Mouse (Mus musculus) liver, embryonic 14.5 days (tissue): ENCODE results near the gene Ace. TPM values are rescaled to one million over a fixed set of nuclear protein-coding genes. Genes with fewer than 3 reads are reported as not detected.

Experiments used
- ATAC-seq: fragments of 200-750 bp; cut with Nextera tagmentation; 2 replicates; pipeline ENCODE4 v1.8.0; 2017; ENCODE audit warnings: moderate number of reproducible peaks, mild to moderate bottlenecking, moderate library complexity; ENCODE audit not compliant: insufficient read depth
- DNase-seq, 3 experiments: peaks; one replicate each; pipeline ENCODE4 v3.0.0-alpha.2; 2012 to 2013; ENCODE audit warnings: low read depth in 3 of 3, low spot score in 3 of 3
- H3K27ac ChIP-seq: fragments of 300-500 bp; sonication (generic); 2 replicates; pipeline ENCODE4 v1.5.1; 2014; ENCODE audit warnings: moderate library complexity, mild to moderate bottlenecking, control low read depth, inconsistent platforms
- H3K27me3 ChIP-seq: fragments of 300-500 bp; sonication (generic); 2 replicates; pipeline ENCODE4 v1.6.1; 2014; ENCODE audit warnings: mild to moderate bottlenecking, low read length, moderate library complexity; ENCODE audit not compliant: control insufficient read depth, insufficient read depth
- H3K36me3 ChIP-seq: fragments of 300-500 bp; sonication (generic); replicated peaks from 2 replicates; pipeline ENCODE4 v1.6.1; 2014; ENCODE audit warnings: low read depth; ENCODE audit not compliant: control insufficient read depth, insufficient read depth
- H3K4me1 ChIP-seq, 2 experiments: fragments of 200-500 bp in 1 of 2; fragments of 300-500 bp in 1 of 2; sonication (generic) in 1 of 2; replicated peaks; 2 replicates each; pipeline ENCODE4 v1.6.1; 2012 to 2014; ENCODE audit warnings: antibody characterized with exemption in 1 of 2, inconsistent platforms in 1 of 2, low read length in 1 of 2; ENCODE audit not compliant: control insufficient read depth in 2 of 2, insufficient read depth in 2 of 2
- H3K4me2 ChIP-seq: fragments of 300-500 bp; sonication (generic); 2 replicates; pipeline ENCODE4 v1.6.1; 2014; ENCODE audit warnings: low read depth, mild to moderate bottlenecking, control low read depth, moderate library complexity
- H3K4me3 ChIP-seq, 2 experiments: fragments of 200-500 bp in 1 of 2; fragments of 300-500 bp in 1 of 2; sonication (generic) in 1 of 2; 2 replicates each; pipeline ENCODE4 v1.5.1; 2012 to 2014; ENCODE audit warnings: low read depth in 2 of 2, low read length in 2 of 2, mild to moderate bottlenecking in 2 of 2, control low read depth in 1 of 2, inconsistent platforms in 1 of 2, moderate library complexity in 1 of 2; ENCODE audit not compliant: insufficient read depth in 1 of 2
- H3K9ac ChIP-seq: fragments of 300-500 bp; sonication (generic); replicated peaks from 2 replicates; pipeline ENCODE4 v1.6.1; 2014; ENCODE audit warnings: mild to moderate bottlenecking, control low read depth, moderate library complexity
- H3K9me3 ChIP-seq: fragments of 300-500 bp; sonication (generic); 2 replicates; pipeline ENCODE4 v1.6.1; 2016; ENCODE audit warnings: low read length, mixed read lengths; ENCODE audit not compliant: control insufficient read depth
- CTCF ChIP-seq: IDR thresholded peaks from 2 replicates; pipeline ENCODE4 v1.5.1; 2016; ENCODE audit warnings: antibody characterized with exemption, low read depth, control low read depth
- EP300 ChIP-seq: IDR thresholded peaks from 2 replicates; pipeline ENCODE4 v1.6.1; 2016; ENCODE audit warnings: antibody characterized with exemption, low read depth
- WGBS: fragments of 180-500 bp; shearing (Covaris S2); extraction: QIAGEN DNeasy Blood & Tissue Kit; methylation state at CpG from one replicate; pipeline ENCODE4 v1.1.7; 2014; ENCODE audit not compliant: insufficient replicate concordance; 5-methylcytosine and 5-hydroxymethylcytosine counted together
- polyA plus RNA-seq, 2 experiments: library from polyadenylated mRNA; depleted of rRNA in 1 of 2; stranded (reverse) in 1 of 2; unstranded in 1 of 2; fragments of >200 nt; fragmentation: Nextera tagmentation in 1 of 2; extraction: Ambion mirVana in 1 of 2; gene quantifications; 2 replicates each; pipeline versions ENCODE4 v1.2.1 to v1.2.3; 2012 to 2014

The Ace gene
- polyA plus RNA-seq, 2 experiments: 0.07 TPM; not detected in 1

DNA sequence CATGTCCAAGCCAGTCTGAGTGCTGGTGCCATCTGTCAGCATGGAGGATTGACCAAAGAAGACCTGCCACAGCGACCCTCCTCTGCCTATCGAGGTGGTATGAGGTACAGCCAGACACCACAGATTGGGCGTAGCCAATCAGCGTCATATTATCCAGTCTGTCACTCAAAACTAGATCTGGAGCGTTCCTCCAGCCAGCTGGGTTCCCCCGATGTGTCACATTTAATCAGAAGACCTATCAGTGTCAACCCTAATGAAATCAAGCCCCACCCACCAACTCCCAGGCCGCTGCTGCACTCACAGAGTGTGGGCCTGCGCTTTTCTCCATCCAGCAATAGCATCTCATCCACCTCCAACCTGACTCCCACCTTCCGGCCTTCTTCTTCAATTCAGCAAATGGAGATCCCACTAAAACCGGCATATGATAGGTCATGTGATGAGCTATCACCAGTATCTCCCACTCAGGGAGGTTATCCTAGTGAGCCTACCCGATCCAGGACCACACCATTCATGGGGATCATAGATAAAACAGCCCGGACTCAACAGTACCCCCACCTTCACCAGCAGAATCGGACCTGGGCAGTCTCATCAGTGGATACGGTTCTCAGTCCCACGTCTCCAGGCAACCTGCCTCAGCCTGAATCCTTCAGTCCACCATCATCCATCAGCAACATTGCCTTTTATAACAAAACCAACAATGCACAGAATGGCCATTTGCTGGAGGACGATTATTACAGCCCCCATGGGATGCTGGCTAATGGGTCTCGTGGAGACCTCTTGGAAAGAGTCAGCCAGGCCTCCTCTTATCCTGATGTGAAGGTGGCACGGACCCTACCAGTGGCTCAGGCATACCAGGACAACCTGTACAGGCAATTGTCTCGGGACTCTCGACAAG lies 44.7 kb upstream of the Ace start:
- Histone ChIP-seq H3K4me2 (no peak overlapping the region), H3K4me1 (peaks cover 9 to 29% of the 10 kb centered on the region in 2 experiments), H3K27ac (no peak overlapping the region), H3K4me3 (no peak overlapping the region), H3K9ac (no peak overlapping the region), H3K27me3 (no peaks in the 10 kb centered on the region), H3K36me3 (no peaks in the 10 kb centered on the region), H3K9me3 (no peaks in the 10 kb centered on the region)
- no peak for TF ChIP-seq EP300
- no peak for TF ChIP-seq CTCF
- ATAC-seq (peak; percentile 11; the same call in 1 of the 2 replicates), DNase-seq (no peak)
- WGBS: 69% methylated on average over 20 of the region's 20 CpGs

DNA sequence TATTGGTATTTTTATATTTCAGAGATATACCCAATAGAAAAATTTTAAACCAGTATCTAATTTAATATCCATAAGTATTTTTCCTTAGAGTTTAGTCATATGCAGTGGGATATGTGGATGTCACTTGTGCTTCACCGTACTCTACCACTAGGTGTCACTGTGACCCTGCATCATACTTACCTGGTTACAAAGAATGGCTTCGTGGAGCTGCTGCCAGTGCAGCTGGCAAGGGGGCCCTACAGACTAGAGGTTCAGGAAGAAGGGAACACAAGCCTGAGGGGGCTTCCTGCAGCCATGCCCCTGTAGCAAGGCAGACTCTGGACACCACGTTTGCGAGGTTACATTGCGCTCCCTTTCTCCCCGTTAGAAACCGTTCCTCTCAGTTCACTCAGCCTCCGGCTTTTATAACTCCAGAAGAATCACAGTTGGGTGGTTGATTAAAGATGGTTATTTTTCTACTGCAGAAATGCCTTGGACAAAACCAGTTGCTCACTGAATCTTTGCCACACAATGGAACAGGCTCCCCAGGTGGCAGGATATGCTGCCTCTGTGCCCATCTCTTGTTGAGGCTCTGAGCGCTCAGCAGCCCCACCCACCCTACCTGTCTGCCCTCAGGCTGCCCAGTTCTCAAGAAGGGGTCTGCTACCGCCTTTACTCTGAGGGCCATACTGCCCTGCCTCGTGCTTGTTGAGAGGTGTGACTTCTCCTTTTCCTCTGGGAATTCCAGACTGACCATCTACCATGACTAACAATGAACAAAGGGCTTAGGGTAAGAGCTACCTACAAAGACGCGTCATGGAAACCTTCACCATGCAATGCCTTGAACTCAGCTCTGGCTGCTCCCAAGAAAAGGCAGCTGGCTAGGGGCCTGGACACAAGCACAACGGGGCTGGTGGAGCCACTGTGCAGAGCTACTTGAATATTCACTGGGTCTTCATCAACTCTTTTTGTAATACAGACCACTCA lies 40.4 kb upstream of the Ace start:
- DNase-seq: peak; percentile 41 to 51 (median 47)
- peaks cover 0 to 5% of the 10 kb centered on the region in 2 experiments; a peak in 3 of 4 replicates for H3K4me1 ChIP-seq

DNA sequence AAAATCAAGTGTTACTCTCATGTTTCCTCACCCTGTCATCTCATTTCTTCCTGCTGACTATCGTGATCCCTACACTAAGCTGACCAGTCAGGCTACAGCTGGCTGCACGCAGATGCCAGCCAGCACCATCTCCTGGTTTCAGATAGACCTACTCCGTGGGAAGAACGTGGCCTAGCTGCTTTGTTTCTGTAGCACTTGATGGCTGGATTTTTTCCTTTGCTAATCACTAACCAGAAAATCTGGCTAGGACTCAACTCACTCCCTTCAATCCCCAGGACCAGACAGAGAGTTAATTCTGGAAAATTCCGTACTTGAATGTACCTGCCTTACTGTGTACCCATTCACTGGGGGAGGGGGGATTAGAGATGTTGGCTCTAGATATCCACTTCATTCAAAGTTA lies 39.6 kb upstream of the Ace start:
- H3K4me1 ChIP-seq: no peaks in the 10 kb centered on the region
- H3K4me3 ChIP-seq: no peak overlapping the region
- H3K9ac ChIP-seq: no peak overlapping the region
- ATAC-seq (no peak), DNase-seq (no peak)
- H3K9me3 ChIP-seq: no peaks in the 10 kb centered on the region
- H3K4me2 ChIP-seq: no peak overlapping the region
- no peaks in the 10 kb centered on the region for H3K27me3 ChIP-seq
- H3K27ac ChIP-seq: no peak overlapping the region
- no peaks in the 10 kb centered on the region for H3K36me3 ChIP-seq
- 62% methylated on average over 5 of the region's 5 CpGs for WGBS
- TF ChIP-seq CTCF: no peak
- TF ChIP-seq EP300: no peak

More for the DNA sequence above, 40.4 kb upstream of the Ace start:
- Histone ChIP-seq H3K4me3 (no peak overlapping the region), H3K36me3 (no peaks in the 10 kb centered on the region), H3K27ac (no peak overlapping the region), H3K9me3 (no peaks in the 10 kb centered on the region), H3K9ac (no peak overlapping the region), H3K4me2 (no peak overlapping the region), H3K27me3 (no peaks in the 10 kb centered on the region)
- WGBS: 52% methylated on average over 14 of the region's 14 CpGs
- ATAC-seq: no peak
- TF ChIP-seq CTCF: peak; percentile 91
- no peak for TF ChIP-seq EP300

DNA sequence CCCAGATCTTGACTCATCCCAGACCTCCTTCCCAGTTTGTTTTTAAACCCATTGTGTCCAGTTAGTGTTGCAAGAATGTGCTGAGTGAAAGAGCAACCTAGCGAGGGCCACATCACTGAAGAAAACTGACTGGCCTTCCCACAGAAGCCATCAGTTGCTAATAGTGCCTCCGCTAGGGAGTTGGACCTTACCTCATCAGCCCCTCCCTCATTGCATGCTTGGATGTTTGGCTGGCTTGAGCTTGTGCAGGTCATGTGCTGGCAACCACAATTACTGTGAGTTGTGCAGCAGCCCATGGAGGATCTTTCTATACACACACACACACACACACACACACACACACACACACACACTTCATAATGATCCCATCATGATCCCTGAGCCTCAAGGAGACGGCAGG lies 36.4 kb upstream of the Ace start:
- Histone ChIP-seq H3K4me3 (no peak overlapping the region), H3K4me1 (no peaks in the 10 kb centered on the region), H3K9ac (no peak overlapping the region), H3K27ac (no peak overlapping the region), H3K4me2 (no peak overlapping the region), H3K27me3 (no peaks in the 10 kb centered on the region), H3K36me3 (no peaks in the 10 kb centered on the region), H3K9me3 (no peaks in the 10 kb centered on the region)
- no peak for TF ChIP-seq EP300
- TF ChIP-seq CTCF: no peak
- no peak for DNase-seq
- 64% methylated on average over 3 of the region's 3 CpGs for WGBS
- no peak for ATAC-seq

- no peaks in the 10 kb centered on the region for H3K36me3 ChIP-seq
- H3K9ac ChIP-seq: no peak overlapping the region
- no peak overlapping the region for H3K4me2 ChIP-seq
- H3K9me3 ChIP-seq: no peaks in the 10 kb centered on the region
- no peak overlapping the region for H3K4me3 ChIP-seq
- no peak for TF ChIP-seq CTCF
- TF ChIP-seq EP300: no peak
- DNase-seq (no peak), ATAC-seq (no peak)
- 69% methylated on average over 8 of the region's 8 CpGs for WGBS
- H3K4me1 ChIP-seq: no peaks in the 10 kb centered on the region
- H3K27ac ChIP-seq: no peak overlapping the region
- H3K27me3 ChIP-seq: no peaks in the 10 kb centered on the region
Measured at GRCm38 (mm10) chr11:105933746-105934145, 34.0 kb upstream of the Ace start.
